Mouse (Mus musculus) megakaryocyte progenitor cell, adult 5-6 weeks (primary cell): ENCODE results near the gene Rptor. TPM values are rescaled to one million over a fixed set of nuclear protein-coding genes. Genes with fewer than 3 reads are reported as not detected.

ENCODE experiments used
- ATAC-seq: replicated peaks from 2 replicates; pipeline ENCODE4 v1.8.0; 2016; ENCODE audit warnings: mild to moderate bottlenecking, moderate TSS enrichment, inconsistent platforms; ENCODE audit not compliant: poor library complexity
- total RNA-seq, 2 experiments: library from RNA; stranded (forward) in 1 of 2; stranded (reverse) in 1 of 2; fragments of 157-497, 149-512 nt in 1 of 2; fragments of 200-1000 nt in 1 of 2; gene quantifications; 2 replicates each; pipeline versions ENCODE4 v1.2.3 to v1.2.4; 2015 to 2017

Gene Rptor
- total RNA-seq, 2 experiments from 2014 or later: 13.2 to 16.1 TPM

DNA sequence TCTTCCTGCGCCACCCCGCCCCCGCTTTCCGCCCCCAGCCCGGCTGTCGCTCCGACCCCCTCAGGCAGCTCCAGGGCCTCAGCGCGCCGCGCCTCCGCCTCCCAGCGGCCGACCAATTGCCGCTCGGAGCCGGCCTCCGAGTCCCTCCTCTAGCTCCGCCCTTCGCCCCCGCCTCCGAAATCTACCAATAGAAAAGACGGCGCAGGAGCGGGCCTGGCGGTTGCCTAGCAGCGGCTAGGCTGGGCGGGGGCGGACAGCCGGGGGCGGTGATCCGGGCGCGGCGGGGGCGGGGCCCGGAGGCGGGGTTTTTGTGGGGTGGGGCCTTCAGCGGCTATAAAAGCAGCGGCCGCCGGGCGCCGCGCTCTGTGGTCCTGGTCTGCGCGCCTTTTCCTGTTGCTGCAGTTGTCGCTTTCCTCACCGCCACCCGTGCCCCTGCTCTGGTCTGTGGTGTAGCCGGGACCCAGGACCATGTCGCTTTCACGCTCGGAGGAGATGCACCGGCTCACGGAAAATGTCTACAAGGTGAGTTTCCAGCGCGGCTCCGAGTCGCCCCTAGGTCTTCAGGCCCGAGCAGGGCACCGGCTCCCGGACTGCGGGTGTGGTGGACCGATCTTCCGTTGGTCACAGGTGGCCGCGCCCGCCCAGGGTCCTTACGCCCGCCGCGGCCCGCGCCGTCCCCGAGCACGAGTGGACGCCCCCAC lies 340.2 kb downstream of the Rptor start, which contains the start of gene Baiap2:
TSS of gene Baiap2 (plus strand) at position 37 of the 701 bp plus-strand sequence.
- peak; percentile 94 for ATAC-seq

DNA sequence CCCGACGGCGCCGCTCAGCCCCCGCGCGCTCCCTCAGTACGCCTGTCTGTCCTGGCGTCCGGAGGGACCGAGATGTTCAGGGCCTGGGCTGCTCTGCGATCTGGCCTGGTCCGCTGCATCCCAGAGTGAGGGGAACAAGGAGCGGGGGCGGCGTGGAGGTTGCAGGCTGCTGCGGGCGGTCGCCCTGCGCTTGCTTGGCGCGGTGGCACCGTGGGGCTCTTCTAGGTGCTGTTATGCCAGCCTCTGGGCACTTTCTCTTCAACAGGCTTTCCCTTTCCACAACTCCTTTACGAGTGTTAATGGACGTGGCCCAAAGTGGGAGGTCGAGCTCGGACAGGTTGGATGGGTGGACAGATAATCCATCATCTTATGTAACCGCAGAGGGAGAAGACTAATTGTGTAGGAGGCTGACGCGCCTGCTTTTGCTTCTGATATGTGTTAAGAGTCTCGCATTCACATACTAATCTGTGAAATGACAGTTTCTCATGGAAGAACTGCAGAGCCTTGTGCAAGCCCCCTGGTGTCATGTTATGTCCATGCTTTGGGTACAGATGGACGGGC lies 340.8 kb downstream of the Rptor start:
- no peak for ATAC-seq

DNA sequence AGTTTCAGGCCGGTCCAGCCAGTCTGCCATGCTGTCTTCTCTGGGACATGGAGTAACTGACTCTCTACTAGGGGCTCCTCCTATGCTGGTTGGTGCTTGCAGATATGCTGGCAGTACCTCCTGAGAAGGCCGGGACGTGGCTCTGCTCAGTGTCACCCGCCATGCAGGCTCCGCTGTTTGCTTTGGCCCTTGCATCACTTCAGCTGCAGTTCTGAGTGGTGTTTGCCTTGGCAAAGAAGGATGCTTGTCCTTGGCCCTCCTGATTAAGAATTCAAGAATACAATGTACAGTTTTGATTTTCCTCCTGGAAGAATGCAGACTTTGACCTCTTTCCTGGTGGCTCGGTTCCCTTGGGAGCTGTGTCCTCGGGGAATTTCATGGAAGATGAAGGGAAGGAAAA lies 342.6 kb downstream of the Rptor start:
- no peak for ATAC-seq

DNA sequence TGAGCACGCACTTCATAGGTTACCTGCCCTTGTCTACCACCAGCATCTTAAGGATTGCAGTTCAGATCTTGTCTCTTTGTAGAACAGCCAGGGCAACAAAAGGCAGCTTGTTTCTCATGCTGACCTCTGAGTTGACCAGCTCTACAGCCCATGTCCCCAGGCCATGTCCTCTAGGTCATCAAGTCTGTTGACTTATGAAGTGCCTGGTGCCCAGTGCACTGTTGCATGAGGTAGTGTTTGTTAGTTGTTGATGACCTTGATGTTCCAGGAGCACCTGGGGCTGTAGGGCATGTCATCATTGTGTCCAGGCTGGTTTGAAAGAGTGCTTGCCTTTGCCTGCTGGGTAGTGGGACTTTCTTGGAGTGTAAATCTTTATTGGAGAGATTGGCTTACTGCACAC lies 344.7 kb downstream of the Rptor start:
- no peak for ATAC-seq

DNA sequence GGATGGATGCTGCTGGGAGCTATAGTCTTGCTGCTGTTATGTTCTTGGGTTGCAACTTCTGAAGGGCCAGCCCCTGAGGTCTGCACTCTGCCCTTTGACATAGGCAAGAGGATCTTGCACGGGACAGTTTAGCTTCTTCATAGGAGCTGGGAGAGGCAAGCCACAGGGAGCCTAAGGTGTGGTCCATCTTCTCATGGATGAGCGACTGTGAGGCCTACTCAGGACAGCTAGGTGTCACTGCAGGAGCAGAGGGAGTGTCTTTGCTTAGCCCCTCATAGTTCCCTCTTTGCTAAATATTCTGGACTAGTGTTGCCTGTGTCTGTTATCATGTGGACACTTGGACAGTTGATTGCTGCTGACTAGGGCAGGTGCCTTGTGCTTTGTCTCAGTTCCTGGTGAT lies 345.2 kb downstream of the Rptor start:
- ATAC-seq: no peak

DNA sequence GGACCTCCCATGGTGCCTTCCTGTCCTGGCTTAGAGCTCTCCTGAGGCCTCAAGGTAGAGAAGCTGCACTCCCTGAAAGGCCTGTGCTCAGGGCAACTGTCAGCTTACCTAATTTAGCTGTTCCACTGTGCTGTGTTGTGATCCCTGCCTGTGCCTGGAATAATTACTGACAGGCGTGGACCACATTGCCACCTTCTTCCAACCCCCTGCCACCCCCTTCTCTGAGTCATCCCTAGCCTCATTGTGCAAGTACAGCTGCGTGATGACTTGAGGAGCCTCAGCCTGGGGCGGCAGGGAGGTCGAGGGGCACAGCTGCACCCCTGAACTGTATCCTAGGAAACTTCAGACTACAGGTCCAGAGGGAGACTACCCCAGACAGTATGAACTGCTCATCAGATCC lies 345.6 kb downstream of the Rptor start:
- peak; percentile 29; the same call in 1 of the 2 replicates for ATAC-seq

DNA sequence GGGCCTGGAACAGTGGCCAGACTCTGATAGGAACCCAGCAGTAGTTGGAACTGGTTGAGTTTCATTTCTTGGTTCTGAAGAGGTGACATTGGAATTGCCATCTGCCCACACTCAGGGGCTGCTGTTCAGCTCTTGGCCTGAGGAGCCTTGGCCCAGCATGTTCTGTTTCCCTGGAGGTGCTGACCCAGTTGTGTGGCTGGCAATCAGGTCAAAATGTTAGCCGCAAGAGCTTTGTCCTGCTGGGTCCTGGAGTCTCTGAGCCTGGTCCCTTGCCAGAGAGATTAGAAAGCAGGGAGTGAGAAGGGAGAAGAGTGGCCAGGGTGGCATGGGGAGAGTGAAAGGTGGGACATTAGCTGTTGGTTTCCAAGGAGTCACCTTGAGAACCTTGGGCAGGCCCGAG lies 346.1 kb downstream of the Rptor start:
- ATAC-seq: no peak

Other genes with a start within 250 kb of the Rptor start
- gene Sgsh, start 247.4 kb upstream of the Rptor start, total RNA-seq (2015): 2.9 and 5.4 TPM in 2 replicates
- 3.9 and 4.6 TPM in 2 replicates for gene Sgsh, start 247.4 kb upstream of the Rptor start, total RNA-seq (2017)
- 0.17 and 0.72 TPM in 2 replicates for gene Slc26a11, start 247.3 kb upstream of the Rptor start, total RNA-seq (2015)
- 0.34 TPM in 1 of 2 replicates, not detected in the other for gene Slc26a11, start 247.3 kb upstream of the Rptor start, total RNA-seq (2017)
- 62.9 and 69.5 TPM in 2 replicates for gene Rnf213, start 209.8 kb upstream of the Rptor start, total RNA-seq (2015)
- gene Rnf213, start 209.8 kb upstream of the Rptor start, total RNA-seq (2017): 36.4 and 45.5 TPM in 2 replicates
- 3.1 and 6.4 TPM in 2 replicates for gene Endov, start 111.6 kb upstream of the Rptor start, total RNA-seq (2015)
- 6.7 and 8.7 TPM in 2 replicates for gene Endov, start 111.6 kb upstream of the Rptor start, total RNA-seq (2017)
- gene Nptx1, start 55.2 kb upstream of the Rptor start, total RNA-seq (2015): not detected in 2 replicates
- gene Nptx1, start 55.2 kb upstream of the Rptor start, total RNA-seq (2017): not detected in 2 replicates